Mouse (Mus musculus) kidney, postnatal 0 days (tissue): ENCODE results near the gene Snapc4. TPM values are rescaled to one million over a fixed set of nuclear protein-coding genes. Genes with fewer than 3 reads are reported as not detected.

Experiments
- ATAC-seq: fragments of 200-750 bp; cut with Nextera tagmentation; replicated peaks from 2 replicates; pipeline ENCODE4 v1.8.0; 2017; ENCODE audit warnings: low read depth, moderate number of reproducible peaks, moderate TSS enrichment, moderate library complexity; ENCODE audit not compliant: low FRiP score
- DNase-seq: peaks from one replicate; pipeline ENCODE4 v3.0.0-alpha.2; 2016; ENCODE audit warnings: low spot score
- H3K27ac ChIP-seq: fragments of 300-500 bp; sonication (generic); 2 replicates; pipeline ENCODE4 v1.5.1; 2014; ENCODE audit warnings: mild to moderate bottlenecking
- H3K27me3 ChIP-seq: fragments of 300-500 bp; sonication (generic); 2 replicates; pipeline ENCODE4 v1.6.1; 2014; ENCODE audit warnings: low read length, mixed read lengths; ENCODE audit not compliant: insufficient read depth
- H3K36me3 ChIP-seq: fragments of 300-500 bp; sonication (generic); 2 replicates; pipeline ENCODE4 v1.6.1; 2014; ENCODE audit warnings: low read length, mixed read lengths; ENCODE audit not compliant: insufficient read depth
- H3K4me1 ChIP-seq: fragments of 300-500 bp; sonication (generic); replicated peaks from 2 replicates; pipeline ENCODE4 v1.6.1; 2014; ENCODE audit warnings: antibody characterized with exemption, low read length, mixed read lengths; ENCODE audit not compliant: insufficient read depth
- H3K4me2 ChIP-seq: fragments of 300-500 bp; sonication (generic); 2 replicates; pipeline ENCODE4 v1.6.1; 2014; ENCODE audit warnings: mild to moderate bottlenecking, low read length, moderate library complexity, mixed read lengths
- H3K4me3 ChIP-seq: fragments of 300-500 bp; sonication (generic); replicated peaks from 2 replicates; pipeline ENCODE4 v1.5.1; 2014; ENCODE audit warnings: low read depth, low read length
- H3K9ac ChIP-seq: fragments of 300-500 bp; sonication (generic); 2 replicates; pipeline ENCODE4 v1.6.1; 2014; ENCODE audit warnings: low read depth, low read length
- H3K9me3 ChIP-seq: fragments of 300-500 bp; sonication (generic); replicated peaks from 2 replicates; pipeline ENCODE4 v1.6.1; 2016; ENCODE audit warnings: low read length, inconsistent platforms, mixed read lengths
- CTCF ChIP-seq: IDR thresholded peaks from 2 replicates; pipeline ENCODE4 v1.5.1; 2016; ENCODE audit warnings: antibody characterized with exemption, low read depth, mild to moderate bottlenecking, moderate library complexity
- WGBS: fragments of 180-500 bp; shearing (Covaris S2); extraction: QIAGEN DNeasy Blood & Tissue Kit; methylation state at CpG from one replicate; pipeline ENCODE4 v1.1.7; 2014; 5-methylcytosine and 5-hydroxymethylcytosine counted together
- polyA plus RNA-seq: library from polyadenylated mRNA; unstranded; fragments of >200 nt; fragmentation: Nextera tagmentation; extraction: Ambion mirVana; gene quantifications from 2 replicates; pipeline ENCODE4 v1.2.1, GENCODE M21; 2015

Gene Snapc4
- polyA plus RNA-seq, 1 experiment from 2014 or later, result 14.6 TPM

- Histone ChIP-seq H3K27me3 (no peaks in the 10 kb centered on the region), H3K4me1 (peaks cover 11% of the 10 kb centered on the region; the same call in 1 of the 2 replicates), H3K9ac (peak within 1 kb of the TSS; percentile 95), H3K4me3 (peak within 1 kb of the TSS; percentile 84), H3K9me3 (no peaks in the 10 kb centered on the region), H3K27ac (peak within 1 kb of the TSS; percentile 91), H3K36me3 (peaks cover 24% of the 10 kb centered on the region; the same call in 1 of the 2 replicates), H3K4me2 (peak within 1 kb of the TSS; percentile 98)
- ATAC-seq (peak; percentile 76), DNase-seq (peak; percentile 98)
- TF ChIP-seq CTCF, result peak; percentile 75
- 1% methylated on average over 62 of the region's 62 CpGs for WGBS
Measured at GRCm38 (mm10) chr2:26351358-26352290, 28.8 kb downstream of the Snapc4 start, which contains the start of gene Dnlz. Gene Dnlz, minus strand, starts transcription at chr2:26352110.

GRCm38 (mm10) chr2:26348241-26348640 lies 32.2 kb downstream of the Snapc4 start:
- Histone ChIP-seq H3K27me3 (no peaks in the 10 kb centered on the region), H3K27ac (peak overlapping the region; percentile 65), H3K4me2 (no peak overlapping the region), H3K4me1 (peaks cover 14% of the 10 kb centered on the region; the same call in 1 of the 2 replicates), H3K9ac (no peak overlapping the region), H3K9me3 (no peaks in the 10 kb centered on the region), H3K4me3 (no peak overlapping the region), H3K36me3 (peaks cover 40% of the 10 kb centered on the region; the same call in 1 of the 2 replicates)
- 53% methylated on average over 6 of the region's 6 CpGs for WGBS
- no peak for TF ChIP-seq CTCF
- DNase-seq, result peak; percentile 82
- ATAC-seq, result no peak

- Histone ChIP-seq H3K4me2 (peak overlapping the region; percentile 41), H3K4me3 (no peak overlapping the region), H3K9ac (0 out of 2 replicates have a peak overlapping the region, but pooled peaks have one; percentile 23), H3K27ac (peak overlapping the region; percentile 87), H3K36me3 (peaks cover 40% of the 10 kb centered on the region; the same call in 1 of the 2 replicates), H3K4me1 (peaks cover 18% of the 10 kb centered on the region; the same call in 1 of the 2 replicates), H3K9me3 (no peaks in the 10 kb centered on the region), H3K27me3 (no peaks in the 10 kb centered on the region)
- peak; percentile 77 for DNase-seq
- TF ChIP-seq CTCF, result no peak
- ATAC-seq, result no peak; the same call in 1 of the 2 replicates
- 42% methylated on average over 11 of the region's 11 CpGs for WGBS
Measured at GRCm38 (mm10) chr2:26342609-26343490, 37.6 kb downstream of the Snapc4 start.

GRCm38 (mm10) chr2:26342044-26342443 lies 38.4 kb downstream of the Snapc4 start:
- H3K4me2 ChIP-seq, result no peak overlapping the region; the same call in 1 of the 2 replicates
- no peaks in the 10 kb centered on the region for H3K9me3 ChIP-seq
- DNase-seq, result peak; percentile 51
- TF ChIP-seq CTCF, result no peak
- 53% methylated on average over 10 of the region's 10 CpGs for whole genome bisulfite sequencing
- peak overlapping the region; percentile 87 for H3K27ac ChIP-seq
- H3K4me3 ChIP-seq, result no peak overlapping the region
- H3K9ac ChIP-seq, result 0 out of 2 replicates have a peak overlapping the region, but pooled peaks have one; percentile 14
- peaks cover 36% of the 10 kb centered on the region; the same call in 1 of the 2 replicates for H3K36me3 ChIP-seq
- ATAC-seq, result no peak; the same call in 1 of the 2 replicates
- H3K4me1 ChIP-seq, result peaks cover 18% of the 10 kb centered on the region; the same call in 1 of the 2 replicates
- no peaks in the 10 kb centered on the region for H3K27me3 ChIP-seq

- no peak overlapping the region for H3K4me2 ChIP-seq
- H3K36me3 ChIP-seq, result peaks cover 33% of the 10 kb centered on the region; the same call in 1 of the 2 replicates
- no peak; the same call in 1 of the 2 replicates for ATAC-seq
Measured at GRCm38 (mm10) chr2:26341510-26341981, 38.9 kb downstream of the Snapc4 start.

More at GRCm38 (mm10) chr2:26341510-26341981, 38.9 kb downstream of the Snapc4 start:
- 65% methylated on average over 2 of the region's 2 CpGs for WGBS
- peaks cover 18% of the 10 kb centered on the region; the same call in 1 of the 2 replicates for H3K4me1 ChIP-seq
- TF ChIP-seq CTCF, result no peak
- H3K9me3 ChIP-seq, result no peaks in the 10 kb centered on the region
- H3K27ac ChIP-seq, result peak overlapping the region; percentile 87
- no peaks in the 10 kb centered on the region for H3K27me3 ChIP-seq
- peak; percentile 24 for DNase-seq
- no peak overlapping the region for H3K9ac ChIP-seq
- no peak overlapping the region for H3K4me3 ChIP-seq
